Mouse (Mus musculus) MEL (cell line): Measurements from ENCODE around the gene Neurl2. TPM values are rescaled to one million over a fixed set of nuclear protein-coding genes. Genes with fewer than 3 reads are reported as not detected.

Experiments
- DNase-seq: peaks from one replicate; pipeline ENCODE4 v3.0.0; 2011; ENCODE audit warnings: low read depth, low spot score
- H3K27ac ChIP-seq: 2 replicates; pipeline ENCODE4 v1.5.1; 2012; ENCODE audit warnings: low read depth, mild to moderate bottlenecking, control low read depth, low read length, moderate library complexity; ENCODE audit not compliant: control insufficient read depth
- H3K27me3 ChIP-seq, 2 experiments: fragments of 150-350 bp in 1 of 2; sonication (generic) in 1 of 2; 2 replicates each; pipeline ENCODE4 v1.6.1; 2012; ENCODE audit warnings: low read length in 2 of 2, mild to moderate bottlenecking in 2 of 2, improper control_type of control experiment in 1 of 2, moderate library complexity in 1 of 2; ENCODE audit not compliant: insufficient read depth in 2 of 2, control insufficient read depth in 1 of 2
- H3K36me3 ChIP-seq, 2 experiments: 2 replicates each; pipeline ENCODE4 v1.6.1; 2012 to 2014; ENCODE audit warnings: low read length in 2 of 2, improper control_type of control experiment in 1 of 2, inconsistent platforms in 1 of 2, mild to moderate bottlenecking in 1 of 2; ENCODE audit not compliant: insufficient read depth in 2 of 2, control insufficient read depth in 1 of 2
- H3K4me1 ChIP-seq, 2 experiments: fragments of 150-350 bp in 1 of 2; sonication (generic) in 1 of 2; 2 replicates each; pipeline ENCODE4 v1.6.1; 2012; ENCODE audit warnings: low read length in 2 of 2, improper control_type of control experiment in 1 of 2, mild to moderate bottlenecking in 1 of 2; ENCODE audit not compliant: insufficient read depth in 2 of 2, control insufficient read depth in 1 of 2
- H3K4me3 ChIP-seq, 2 experiments: fragments of 150-350 bp in 1 of 2; sonication (generic) in 1 of 2; 2 replicates each; pipeline ENCODE4 v1.5.1; 2012; ENCODE audit warnings: low read depth in 2 of 2, low read length in 2 of 2, mild to moderate bottlenecking in 2 of 2, moderate library complexity in 2 of 2, control low read depth in 1 of 2, improper control_type of control experiment in 1 of 2; ENCODE audit not compliant: control insufficient read depth in 1 of 2, insufficient read depth in 1 of 2
- H3K79me2 ChIP-seq: 2 replicates; pipeline ENCODE4 v1.6.1; 2012; ENCODE audit warnings: mild to moderate bottlenecking, low read length, moderate library complexity; ENCODE audit not compliant: control insufficient read depth, poor library complexity, insufficient read depth
- H3K9ac ChIP-seq: 2 replicates; pipeline ENCODE4 v1.6.1; 2012; ENCODE audit warnings: low read depth, mild to moderate bottlenecking, control low read depth, low read length, moderate library complexity; ENCODE audit not compliant: control insufficient read depth, poor library complexity, severe bottlenecking
- H3K9me3 ChIP-seq: fragments of 150-350 bp; sonication (generic); replicated peaks from 2 replicates; pipeline ENCODE4 v1.6.1; 2012; ENCODE audit warnings: mild to moderate bottlenecking, low read length, improper control_type of control experiment, moderate library complexity; ENCODE audit not compliant: insufficient read depth
- CTCF ChIP-seq, 3 experiments: IDR thresholded peaks in 2 of 3; conservative IDR thresholded peaks in 1 of 3; 2 replicates each; pipeline ENCODE4 v1.5.1; 2011 to 2012; ENCODE audit warnings: low read length in 3 of 3, low read depth in 2 of 3, mild to moderate bottlenecking in 2 of 3, improper control_type of control experiment in 1 of 3, inconsistent platforms in 1 of 3, mixed read lengths in 1 of 3, moderate library complexity in 1 of 3; ENCODE audit not compliant: control insufficient read depth in 1 of 3, insufficient read depth in 1 of 3, poor library complexity in 1 of 3, severe bottlenecking in 1 of 3
- GATA1 ChIP-seq: IDR thresholded peaks from 2 replicates; pipeline ENCODE4 v1.6.1; 2011; ENCODE audit warnings: low read depth, low read length, improper control_type of control experiment
- SMC3 ChIP-seq: IDR thresholded peaks from 2 replicates; pipeline ENCODE4 v1.6.1; 2011; ENCODE audit warnings: low read depth, low read length, improper control_type of control experiment
- TBP ChIP-seq: IDR thresholded peaks from 2 replicates; pipeline ENCODE4 v1.8.0; 2011; ENCODE audit warnings: low read depth, low read length, improper control_type of control experiment
- USF2 ChIP-seq, 2 experiments: IDR thresholded peaks; 2 replicates each; pipeline ENCODE4 v1.6.1; 2011 to 2012; ENCODE audit warnings: improper control_type of control experiment in 2 of 2, low read length in 2 of 2, borderline replicate concordance in 1 of 2, inconsistent platforms in 1 of 2, low read depth in 1 of 2, mild to moderate bottlenecking in 1 of 2; ENCODE audit not compliant: insufficient read depth in 1 of 2
- ZC3H11A ChIP-seq: IDR thresholded peaks from 2 replicates; pipeline ENCODE4 v1.6.1; 2012; ENCODE audit warnings: low read depth, mild to moderate bottlenecking, inconsistent platforms, low read length, improper control_type of control experiment
- ZKSCAN1 ChIP-seq: IDR thresholded peaks from 2 replicates; pipeline ENCODE4 v1.6.1; 2012; ENCODE audit warnings: low read depth, mild to moderate bottlenecking, inconsistent platforms, low read length, improper control_type of control experiment, moderate library complexity
- ZMIZ1 ChIP-seq: IDR thresholded peaks from 2 replicates; pipeline ENCODE4 v1.6.1; 2012; ENCODE audit warnings: low read depth, mild to moderate bottlenecking, inconsistent platforms, low read length, improper control_type of control experiment, moderate library complexity
- ZNF384 ChIP-seq: IDR thresholded peaks from 2 replicates; pipeline ENCODE4 v1.6.1; 2012; ENCODE audit warnings: low read depth, mild to moderate bottlenecking, inconsistent platforms, low read length, improper control_type of control experiment
- polyA plus RNA-seq, 2 experiments: library from polyadenylated mRNA; stranded (reverse) in 1 of 2; unstranded in 1 of 2; fragments of >175 nt in 1 of 2; fragments of >200 nt in 1 of 2; gene quantifications; 2 replicates each; pipeline versions ENCODE4 v1.2.1 to v1.2.4; 2012; ENCODE audit warnings: low replicate concordance in 2 of 2, low read depth in 1 of 2; ENCODE audit not compliant: insufficient read length in 2 of 2, insufficient read depth in 1 of 2, missing spikeins in 1 of 2
- total RNA-seq: library from RNA; depleted of rRNA; stranded (reverse); fragments of 300-350 nt; gene quantifications from 2 replicates; pipeline ENCODE4 v1.2.3, GENCODE M21; 2012; rRNA removed

Gene Neurl2
- total and polyA plus RNA-seq, 3 experiments: 1.6 to 2.6 TPM; not detected in 1

DNA sequence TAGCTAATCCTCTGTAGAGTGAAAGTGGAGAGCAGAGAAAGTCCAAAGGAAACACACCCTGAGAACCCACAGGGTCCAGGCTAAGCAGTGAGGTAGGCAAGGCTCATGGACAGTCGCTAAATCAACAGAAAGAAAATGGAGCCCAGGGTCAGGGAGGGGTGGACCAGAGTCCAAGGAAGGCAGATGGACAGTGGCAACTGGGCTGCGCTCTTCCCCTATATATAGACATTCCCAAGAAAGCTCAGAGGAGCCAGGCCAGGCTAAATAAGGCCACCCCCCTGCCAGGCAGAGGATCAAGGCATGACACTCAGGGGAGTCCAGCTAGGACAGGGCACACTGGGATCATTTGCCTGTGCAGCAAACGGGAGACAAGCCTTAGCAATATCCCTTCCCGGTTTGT, 51.4 kb downstream of the Neurl2 start:
- H3K79me2 ChIP-seq: no peaks in the 10 kb centered on the region; the same call in 1 of the 2 replicates
- DNase-seq: no peak
- H3K9ac ChIP-seq: no peak overlapping the region
- peaks cover 0 to 5% of the 10 kb centered on the region in 2 experiments; a peak in 1 of 4 replicates for H3K36me3 ChIP-seq
- no peak for TF ChIP-seq USF2 (IDR thresholded peaks at IDR 0.05; ENCODE audit: borderline replicate concordance in 1 of 2, insufficient read depth in 1 of 2, low read depth in 1 of 2, low read length in 2 of 2)
- no peak for TF ChIP-seq CTCF (IDR thresholded peaks at IDR 0.05 in 2 of 3, conservative IDR thresholded peaks at IDR 0.05 in 1 of 3; ENCODE audit: control insufficient read depth in 1 of 3, insufficient read depth in 1 of 3, low read depth in 2 of 3, low read length in 3 of 3, poor library complexity in 1 of 3, severe bottlenecking in 1 of 3)
- TF ChIP-seq ZC3H11A: no peak
- no peak for TF ChIP-seq ZKSCAN1
- TF ChIP-seq SMC3: no peak
- no peak for TF ChIP-seq ZNF384
- no peak for TF ChIP-seq ZMIZ1
- TF ChIP-seq TBP: no peak
- TF ChIP-seq GATA1: no peak
- H3K27ac ChIP-seq: no peak overlapping the region
- no peaks in the 10 kb centered on the region for H3K27me3 ChIP-seq
- no peak overlapping the region for H3K4me3 ChIP-seq
- H3K9me3 ChIP-seq: no peaks in the 10 kb centered on the region
- H3K4me1 ChIP-seq: peaks cover 3 to 5% of the 10 kb centered on the region in 2 experiments; a peak in 3 of 4 replicates

Other genes starting within 250 kb of the Neurl2 start
- gene Wfdc6a, start 248.0 kb downstream of the Neurl2 start, total RNA-seq: not detected in 2 replicates
- not detected for gene Wfdc6a, start 248.0 kb downstream of the Neurl2 start, polyA plus RNA-seq
- not detected in 2 replicates for gene Eppin, start 239.9 kb downstream of the Neurl2 start, total RNA-seq
- gene Eppin, start 239.9 kb downstream of the Neurl2 start, polyA plus RNA-seq: not detected
- gene Wfdc6b, start 219.9 kb downstream of the Neurl2 start, total RNA-seq: not detected in 2 replicates
- not detected for gene Wfdc6b, start 219.9 kb downstream of the Neurl2 start, polyA plus RNA-seq
- gene Wfdc8, start 219.8 kb downstream of the Neurl2 start, total RNA-seq: not detected in 2 replicates
- gene Wfdc8, start 219.8 kb downstream of the Neurl2 start, polyA plus RNA-seq: not detected
- gene Wfdc16, start 194.7 kb downstream of the Neurl2 start, total RNA-seq: not detected in 2 replicates
- not detected for gene Wfdc16, start 194.7 kb downstream of the Neurl2 start, polyA plus RNA-seq
- gene Wfdc10, start 177.4 kb downstream of the Neurl2 start, total RNA-seq: not detected in 2 replicates
- not detected for gene Wfdc10, start 177.4 kb downstream of the Neurl2 start, polyA plus RNA-seq
- gene Wfdc9, start 176.9 kb downstream of the Neurl2 start, total RNA-seq: not detected in 2 replicates
- gene Wfdc9, start 176.9 kb downstream of the Neurl2 start, polyA plus RNA-seq: not detected
- not detected in 2 replicates for gene Wfdc11, start 159.4 kb downstream of the Neurl2 start, total RNA-seq
- not detected for gene Wfdc11, start 159.4 kb downstream of the Neurl2 start, polyA plus RNA-seq
- 0.12 TPM in 1 of 2 replicates, not detected in the other for gene Wfdc13, start 148.3 kb downstream of the Neurl2 start, total RNA-seq
- gene Wfdc13, start 148.3 kb downstream of the Neurl2 start, polyA plus RNA-seq: not detected
- gene Spint4, start 135.0 kb downstream of the Neurl2 start, total RNA-seq: not detected in 2 replicates
- gene Spint4, start 135.0 kb downstream of the Neurl2 start, polyA plus RNA-seq: not detected
- gene Spint5, start 118.2 kb downstream of the Neurl2 start, total RNA-seq: not detected in 2 replicates
- gene Spint5, start 118.2 kb downstream of the Neurl2 start, polyA plus RNA-seq: not detected
- 0.20 and 0.31 TPM in 2 replicates for gene Wfdc3, start 87.5 kb downstream of the Neurl2 start, total RNA-seq
- under 1 TPM in 1 of 2 experiments, not detected in 1; 0.40 TPM for gene Wfdc3, start 87.5 kb downstream of the Neurl2 start, polyA plus RNA-seq
- gene Dnttip1, start 87.5 kb downstream of the Neurl2 start, total RNA-seq: 20.6 and 20.9 TPM in 2 replicates
- 10 to 100 TPM in 1 of 2 experiments, not detected in 1; 59.9 TPM for gene Dnttip1, start 87.5 kb downstream of the Neurl2 start, polyA plus RNA-seq
- gene Ube2c, start 63.6 kb downstream of the Neurl2 start, total RNA-seq: 170 and 177 TPM in 2 replicates
- gene Ube2c, start 63.6 kb downstream of the Neurl2 start, polyA plus RNA-seq: 100 to 1,000 TPM; 257 to 365 TPM
- gene Tnnc2, start 53.5 kb downstream of the Neurl2 start, total RNA-seq: not detected in 2 replicates
- not detected for gene Tnnc2, start 53.5 kb downstream of the Neurl2 start, polyA plus RNA-seq
- gene Snx21, start 47.6 kb downstream of the Neurl2 start, total RNA-seq: 3.8 and 4.0 TPM in 2 replicates
- 1 to 10 TPM in 1 of 2 experiments, not detected in 1; 7.7 TPM for gene Snx21, start 47.6 kb downstream of the Neurl2 start, polyA plus RNA-seq
- gene Acot8, start 28.6 kb downstream of the Neurl2 start, total RNA-seq: 32.2 and 40.3 TPM in 2 replicates
- 10 to 100 TPM in 1 of 2 experiments, not detected in 1; 30.9 TPM for gene Acot8, start 28.6 kb downstream of the Neurl2 start, polyA plus RNA-seq
- gene Zswim3, start 28.4 kb downstream of the Neurl2 start, total RNA-seq: 4.7 and 4.8 TPM in 2 replicates
- gene Zswim3, start 28.4 kb downstream of the Neurl2 start, polyA plus RNA-seq: 1 to 10 TPM in 1 of 2 experiments, not detected in 1; 5.9 TPM
- 7.1 and 8.2 TPM in 2 replicates for gene Zswim1, start 10.8 kb downstream of the Neurl2 start, total RNA-seq
- gene Zswim1, start 10.8 kb downstream of the Neurl2 start, polyA plus RNA-seq: 10 to 100 TPM in 1 of 2 experiments, not detected in 1; 17.4 TPM
- gene Spata25, start 4.9 kb downstream of the Neurl2 start, total RNA-seq: 0.42 and 0.50 TPM in 2 replicates
- under 1 TPM in 1 of 2 experiments, not detected in 1; 0.13 TPM for gene Spata25, start 4.9 kb downstream of the Neurl2 start, polyA plus RNA-seq
- gene Ctsa, start 583 bp downstream of the Neurl2 start, total RNA-seq: 46.3 and 50.5 TPM in 2 replicates
- 10 to 100 TPM in 1 of 2 experiments, not detected in 1; 87.7 TPM for gene Ctsa, start 583 bp downstream of the Neurl2 start, polyA plus RNA-seq
- gene Pltp, start 24.3 kb upstream of the Neurl2 start, total RNA-seq: 5.2 and 6.8 TPM in 2 replicates
- 10 to 100 TPM in 1 of 2 experiments, not detected in 1; 17.1 TPM for gene Pltp, start 24.3 kb upstream of the Neurl2 start, polyA plus RNA-seq
- gene Pcif1, start 45.8 kb upstream of the Neurl2 start, total RNA-seq: 46.8 and 47.6 TPM in 2 replicates
- 100 to 1,000 TPM in 1 of 2 experiments, not detected in 1; 118 TPM for gene Pcif1, start 45.8 kb upstream of the Neurl2 start, polyA plus RNA-seq
- 12.3 and 12.6 TPM in 2 replicates for gene Zfp335, start 78.3 kb upstream of the Neurl2 start, total RNA-seq
- gene Zfp335, start 78.3 kb upstream of the Neurl2 start, polyA plus RNA-seq: 10 to 100 TPM in 1 of 2 experiments, not detected in 1; 24.1 TPM
- 0.20 and 0.23 TPM in 2 replicates for gene Mmp9, start 107.3 kb upstream of the Neurl2 start, total RNA-seq
- gene Mmp9, start 107.3 kb upstream of the Neurl2 start, polyA plus RNA-seq: under 1 TPM in 1 of 2 experiments, not detected in 1; 0.19 TPM
- 0.36 and 0.50 TPM in 2 replicates for gene Slc12a5, start 127.3 kb upstream of the Neurl2 start, total RNA-seq
- gene Slc12a5, start 127.3 kb upstream of the Neurl2 start, polyA plus RNA-seq: 1 to 10 TPM in 1 of 2 experiments, not detected in 1; 1.3 TPM
- gene Ncoa5, start 201.4 kb upstream of the Neurl2 start, total RNA-seq: 35.1 and 35.8 TPM in 2 replicates
- gene Ncoa5, start 201.4 kb upstream of the Neurl2 start, polyA plus RNA-seq: 10 to 100 TPM; 61.0 to 76.6 TPM
- gene Cd40, start 222.2 kb upstream of the Neurl2 start, total RNA-seq: not detected in 2 replicates
- gene Cd40, start 222.2 kb upstream of the Neurl2 start, polyA plus RNA-seq: under 1 TPM in 1 of 2 experiments, not detected in 1; 0.08 TPM